Mouse (Mus musculus): ENCODE results near the gene Cdk19. TPM values are rescaled to one million over a fixed set of nuclear protein-coding genes. Genes with fewer than 3 reads are reported as not detected.

The Cdk19 gene
- total and polyA plus RNA-seq, 3 experiments = 3.3 to 4.7 (median 4.0) TPM

GRCm38 (mm10) chr10:40459141-40459540 is 119.8 kb downstream of the Cdk19 start:
- H3K9ac ChIP-seq (ENCODE audit: insufficient read depth, low read depth) = no peak overlapping the region
- H3K4me1 ChIP-seq (ENCODE audit: control insufficient read depth in 1 of 2, insufficient read depth in 2 of 2) = peaks cover 0 to 8% of the 10 kb centered on the region in 2 experiments; a peak in 2 of 4 replicates
- H3K36me3 ChIP-seq (replicated peaks in 1 of 2; ENCODE audit: control insufficient read depth in 1 of 2, insufficient read depth in 1 of 2, low read length in 1 of 2) = peaks cover 3 to 4% of the 10 kb centered on the region in 2 experiments
- no peak for DNase-seq (ENCODE audit: extremely low read depth)
- no peaks in the 10 kb centered on the region for H3K9me3 ChIP-seq (replicated peaks; ENCODE audit: low read length)
- in situ Hi-C loops (cut with MboI; ENCODE audit: low pct_ligation_motif_present, low pct_unique_long_range_greater_than_20kb, low sequenced_read_pairs) (no loop called here), dilution Hi-C loops (cut with MboI; ENCODE audit: extremely low pct_ligation_motif_present, extremely low pct_unique_long_range_greater_than_20kb, low sequenced_read_pairs) (no loop called here)
- no peaks in the 10 kb centered on the region for H3K79me2 ChIP-seq (replicated peaks; ENCODE audit: control insufficient read depth, extremely low read depth, insufficient read depth, poor library complexity, severe bottlenecking)
- H3K4me3 ChIP-seq (replicated peaks in 1 of 3; ENCODE audit: low read depth in 2 of 3, low read length in 2 of 3, poor library complexity in 1 of 3) = no peak overlapping the region
- TF ChIP-seq SIN3A (IDR thresholded peaks at IDR 0.05; ENCODE audit: low read length) (no peak), E2F4 (IDR thresholded peaks at IDR 0.05; ENCODE audit: insufficient replicate concordance, low read depth, low read length) (no peak), JUN (IDR thresholded peaks at IDR 0.05; ENCODE audit: insufficient read depth, low read depth, low read length) (no peak), PAX5 (IDR thresholded peaks at IDR 0.05; ENCODE audit: low read length) (no peak), CTCF (conservative IDR thresholded peaks at IDR 0.05 in 1 of 2, IDR thresholded peaks at IDR 0.05 in 1 of 2; ENCODE audit: low read depth in 2 of 2, low read length in 2 of 2) (no peak), USF1 (IDR thresholded peaks at IDR 0.05; ENCODE audit: low read depth, low read length) (no peak), MAX (IDR thresholded peaks at IDR 0.05; ENCODE audit: low read length) (no peak)
- H3K27me3 ChIP-seq (replicated peaks) = no peaks in the 10 kb centered on the region
- H3K4me2 ChIP-seq (ENCODE audit: insufficient read depth, low read depth, poor library complexity, severe bottlenecking) = no peak overlapping the region
- H3K27ac ChIP-seq (ENCODE audit: insufficient read depth, low read depth) = no peak overlapping the region

GRCm38 (mm10) chr10:40461362-40461761 is 122.0 kb downstream of the Cdk19 start:
- Histone ChIP-seq H3K9ac (ENCODE audit: insufficient read depth, low read depth) (no peak overlapping the region), H3K36me3 (replicated peaks in 1 of 2; ENCODE audit: control insufficient read depth in 1 of 2, insufficient read depth in 1 of 2, low read length in 1 of 2) (no peaks in the 10 kb centered on the region), H3K9me3 (replicated peaks; ENCODE audit: low read length) (no peaks in the 10 kb centered on the region), H3K4me3 (replicated peaks in 1 of 3; ENCODE audit: low read depth in 2 of 3, low read length in 2 of 3, poor library complexity in 1 of 3) (no peak overlapping the region), H3K4me2 (ENCODE audit: insufficient read depth, low read depth, poor library complexity, severe bottlenecking) (no peak overlapping the region), H3K4me1 (ENCODE audit: control insufficient read depth in 1 of 2, insufficient read depth in 2 of 2) (peaks cover 0 to 8% of the 10 kb centered on the region in 2 experiments; a peak in 2 of 4 replicates), H3K27ac (ENCODE audit: insufficient read depth, low read depth) (no peak overlapping the region), H3K27me3 (replicated peaks) (no peaks in the 10 kb centered on the region), H3K79me2 (replicated peaks; ENCODE audit: control insufficient read depth, extremely low read depth, insufficient read depth, poor library complexity, severe bottlenecking) (no peaks in the 10 kb centered on the region)
- TF ChIP-seq CTCF (conservative IDR thresholded peaks at IDR 0.05 in 1 of 2, IDR thresholded peaks at IDR 0.05 in 1 of 2; ENCODE audit: low read depth in 2 of 2, low read length in 2 of 2) (no peak), SMC3 (IDR thresholded peaks at IDR 0.05; ENCODE audit: low read depth, low read length) (no peak), GABPA (IDR thresholded peaks at IDR 0.05; ENCODE audit: insufficient replicate concordance, low read depth, low read length) (no peak), RCOR1 (conservative IDR thresholded peaks at IDR 0.05; ENCODE audit: low read depth, low read length) (no peak), CHD2 (IDR thresholded peaks at IDR 0.05; ENCODE audit: low read length) (no peak), MXI1 (IDR thresholded peaks at IDR 0.05; ENCODE audit: low read depth, low read length) (no peak)
- dilution Hi-C loops (cut with MboI; ENCODE audit: extremely low pct_ligation_motif_present, extremely low pct_unique_long_range_greater_than_20kb, low sequenced_read_pairs) (no loop called here), in situ Hi-C loops (cut with MboI; ENCODE audit: low pct_ligation_motif_present, low pct_unique_long_range_greater_than_20kb, low sequenced_read_pairs) (no loop called here)
- no peak for DNase-seq (ENCODE audit: extremely low read depth)

GRCm38 (mm10) chr10:40462257-40462656 is 122.9 kb downstream of the Cdk19 start:
- H3K9me3 ChIP-seq (replicated peaks; ENCODE audit: low read length) = no peaks in the 10 kb centered on the region
- dilution Hi-C loops (cut with MboI; ENCODE audit: extremely low pct_ligation_motif_present, extremely low pct_unique_long_range_greater_than_20kb, low sequenced_read_pairs) = no loop called here
- H3K36me3 ChIP-seq (replicated peaks in 1 of 2; ENCODE audit: control insufficient read depth in 1 of 2, insufficient read depth in 1 of 2, low read length in 1 of 2) = no peaks in the 10 kb centered on the region
- no peak overlapping the region for H3K4me3 ChIP-seq (replicated peaks in 1 of 3; ENCODE audit: low read depth in 2 of 3, low read length in 2 of 3, poor library complexity in 1 of 3)
- H3K27ac ChIP-seq (ENCODE audit: insufficient read depth, low read depth) = no peak overlapping the region
- in situ Hi-C loops (cut with MboI; ENCODE audit: low pct_ligation_motif_present, low pct_unique_long_range_greater_than_20kb, low sequenced_read_pairs) = no loop called here
- DNase-seq (ENCODE audit: extremely low read depth) = no peak
- H3K9ac ChIP-seq (ENCODE audit: insufficient read depth, low read depth) = no peak overlapping the region
- peaks cover 0 to 8% of the 10 kb centered on the region in 2 experiments; a peak in 2 of 4 replicates for H3K4me1 ChIP-seq (ENCODE audit: control insufficient read depth in 1 of 2, insufficient read depth in 2 of 2)
- H3K4me2 ChIP-seq (ENCODE audit: insufficient read depth, low read depth, poor library complexity, severe bottlenecking) = no peak overlapping the region; the same call in 1 of the 2 replicates
- H3K27me3 ChIP-seq (replicated peaks) = no peaks in the 10 kb centered on the region
- TF ChIP-seq MEF2A (IDR thresholded peaks at IDR 0.05; ENCODE audit: borderline replicate concordance, low read depth, low read length) (no peak), MXI1 (IDR thresholded peaks at IDR 0.05; ENCODE audit: low read depth, low read length) (no peak), JUN (IDR thresholded peaks at IDR 0.05; ENCODE audit: insufficient read depth, low read depth, low read length) (no peak), EP300 (IDR thresholded peaks at IDR 0.05; ENCODE audit: low read length) (no peak), E2F4 (IDR thresholded peaks at IDR 0.05; ENCODE audit: insufficient replicate concordance, low read depth, low read length) (no peak), ZKSCAN1 (IDR thresholded peaks at IDR 0.05; ENCODE audit: borderline replicate concordance, low read depth, low read length) (no peak), KAT2A (IDR thresholded peaks at IDR 0.05; ENCODE audit: insufficient replicate concordance, low read length) (no peak), UBTF (IDR thresholded peaks at IDR 0.05; ENCODE audit: low read depth, low read length) (no peak), ELF1 (IDR thresholded peaks at IDR 0.05; ENCODE audit: low read depth, low read length) (no peak)
- H3K79me2 ChIP-seq (replicated peaks; ENCODE audit: control insufficient read depth, extremely low read depth, insufficient read depth, poor library complexity, severe bottlenecking) = no peaks in the 10 kb centered on the region

Data from CH12.LX (cell line).